Mouse (Mus musculus): ENCODE results near the gene Arhgef5.

The Arhgef5 gene

GRCm38 (mm10) chr6:43333479-43333878 is 68.1 kb downstream of the Arhgef5 start:
- DNase-seq (ENCODE audit: low spot score in 2 of 2): no peak

- no peak for DNase-seq (ENCODE audit: low spot score in 2 of 2)
Observed at GRCm38 (mm10) chr6:43335619-43336234, 70.3 kb downstream of the Arhgef5 start.

GRCm38 (mm10) chr6:43337491-43337961 is 72.1 kb downstream of the Arhgef5 start:
- DNase-seq (ENCODE audit: low spot score in 2 of 2): no peak

- DNase-seq (ENCODE audit: low spot score in 2 of 2): no peak
Observed at GRCm38 (mm10) chr6:43338804-43339203, 73.4 kb downstream of the Arhgef5 start.

All from natural killer cell, adult 2 months (primary cell).